Mouse (Mus musculus) midbrain, postnatal 0 days (tissue): ENCODE measurements at regions not wholly inside any gene's neighbourhood (a gene's known extent, or its start where the extent isn't known, plus 50 kb on each side); places are given as distances from the start of the nearest gene placed in this dataset.

ENCODE experiments used
- ATAC-seq: fragments of 200-750 bp; cut with Nextera tagmentation; 2 replicates; pipeline ENCODE4 v1.8.0; 2017; ENCODE audit warnings: moderate number of reproducible peaks, mild to moderate bottlenecking, moderate TSS enrichment, moderate library complexity; ENCODE audit not compliant: low FRiP score
- DNase-seq: peaks from one replicate; pipeline ENCODE4 v3.0.0-alpha.2; 2015; ENCODE audit warnings: low spot score
- H3K27ac ChIP-seq: fragments of 300-500 bp; sonication (generic); 2 replicates; pipeline ENCODE4 v1.5.1; 2014; ENCODE audit warnings: low read depth, mild to moderate bottlenecking, low read length, mixed read lengths
- H3K27me3 ChIP-seq: fragments of 300-500 bp; sonication (generic); 2 replicates; pipeline ENCODE4 v1.6.1; 2014; ENCODE audit warnings: low read length, control low read depth, mixed read lengths; ENCODE audit not compliant: insufficient read depth
- H3K36me3 ChIP-seq: fragments of 300-500 bp; sonication (generic); 2 replicates; pipeline ENCODE4 v1.6.1; 2014; ENCODE audit warnings: low read length, control low read depth, mixed read lengths; ENCODE audit not compliant: insufficient read depth
- H3K4me1 ChIP-seq: fragments of 300-500 bp; sonication (generic); 2 replicates; pipeline ENCODE4 v1.6.1; 2014; ENCODE audit warnings: mild to moderate bottlenecking, control low read depth, antibody characterized with exemption, low read length, mixed read lengths; ENCODE audit not compliant: insufficient read depth
- H3K4me2 ChIP-seq: fragments of 300-500 bp; sonication (generic); 2 replicates; pipeline ENCODE4 v1.6.1; 2014; ENCODE audit warnings: low read depth, mild to moderate bottlenecking, low read length, mixed read lengths; ENCODE audit not compliant: poor library complexity, severe bottlenecking
- H3K4me3 ChIP-seq: fragments of 300-500 bp; sonication (generic); 2 replicates; pipeline ENCODE4 v1.5.1; 2014; ENCODE audit warnings: low read depth, mild to moderate bottlenecking, low read length, moderate library complexity
- H3K9ac ChIP-seq: fragments of 300-500 bp; sonication (generic); replicated peaks from 2 replicates; pipeline ENCODE4 v1.6.1; 2014; ENCODE audit warnings: mild to moderate bottlenecking, low read length, moderate library complexity, mixed read lengths; ENCODE audit not compliant: poor library complexity, severe bottlenecking
- H3K9me3 ChIP-seq: fragments of 300-500 bp; sonication (generic); 2 replicates; pipeline ENCODE4 v1.6.1; 2016; ENCODE audit warnings: low read length, control low read depth
- CTCF ChIP-seq: IDR thresholded peaks from 2 replicates; pipeline ENCODE4 v1.5.1; 2016; ENCODE audit warnings: antibody characterized with exemption, mild to moderate bottlenecking
- WGBS: fragments of 180-500 bp; shearing (Covaris S2); extraction: QIAGEN DNeasy Blood & Tissue Kit; methylation state at CpG from one replicate; pipeline ENCODE4 v1.1.7; 2014; 5-methylcytosine and 5-hydroxymethylcytosine counted together

- no peak for DNase-seq
- Histone ChIP-seq H3K4me1 (no peaks in the 10 kb centered on the region), H3K27ac (no peak overlapping the region), H3K9ac (no peak overlapping the region), H3K36me3 (no peaks in the 10 kb centered on the region), H3K4me2 (no peak overlapping the region), H3K9me3 (no peaks in the 10 kb centered on the region), H3K4me3 (no peak overlapping the region), H3K27me3 (no peaks in the 10 kb centered on the region)
- 78% methylated on average over 2 of the region's 2 CpGs for WGBS
- no peak for ATAC-seq
- no peak for TF ChIP-seq CTCF
Observed at GRCm38 (mm10) chr4:26888514-26888913, 541.8 kb upstream of the Manea start.

GRCm38 (mm10) chr4:26879022-26879421 is 532.3 kb upstream of the Manea start:
- Histone ChIP-seq H3K4me2 (no peak overlapping the region), H3K4me1 (no peaks in the 10 kb centered on the region), H3K27me3 (no peaks in the 10 kb centered on the region), H3K9ac (no peak overlapping the region), H3K4me3 (no peak overlapping the region), H3K27ac (no peak overlapping the region), H3K9me3 (no peaks in the 10 kb centered on the region), H3K36me3 (no peaks in the 10 kb centered on the region)
- no peak for ATAC-seq
- no peak for DNase-seq
- no peak for TF ChIP-seq CTCF
- 37% methylated on average over 3 of the region's 3 CpGs for WGBS

- no peaks in the 10 kb centered on the region for H3K4me1 ChIP-seq
- ATAC-seq (no peak), DNase-seq (no peak)
- no peak overlapping the region for H3K4me3 ChIP-seq
- no peak overlapping the region for H3K4me2 ChIP-seq
- H3K9me3 ChIP-seq = no peaks in the 10 kb centered on the region
- no peak for TF ChIP-seq CTCF
- no peaks in the 10 kb centered on the region for H3K36me3 ChIP-seq
- H3K9ac ChIP-seq = no peak overlapping the region
- WGBS = 74% methylated on average over 1 of the region's 1 CpGs
- H3K27me3 ChIP-seq = no peaks in the 10 kb centered on the region
- H3K27ac ChIP-seq = no peak overlapping the region
Observed at GRCm38 (mm10) chr4:26841761-26842160, 495.1 kb upstream of the Manea start.

DNA sequence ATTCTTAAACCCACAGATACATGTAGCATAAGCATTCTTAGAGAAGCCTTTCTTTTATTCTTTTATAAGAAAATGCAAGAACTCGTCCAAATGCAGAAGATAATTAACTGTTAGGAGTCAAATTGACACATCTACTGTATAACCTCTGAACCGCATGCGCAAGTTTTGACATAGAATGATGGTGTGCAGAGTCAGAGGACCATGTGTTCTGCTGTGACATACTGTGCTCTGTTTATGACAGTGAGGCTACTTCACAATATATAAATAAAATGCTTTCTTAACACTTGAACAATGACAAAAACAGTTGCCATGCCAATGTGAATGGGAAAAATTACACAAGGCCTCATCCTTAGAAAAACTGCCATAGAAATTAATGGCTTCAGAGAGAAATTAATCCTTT is 454.1 kb upstream of the Manea start:
- no peak overlapping the region for H3K4me2 ChIP-seq
- H3K9ac ChIP-seq = no peak overlapping the region
- no peak for ATAC-seq
- no peak overlapping the region for H3K27ac ChIP-seq
- no peaks in the 10 kb centered on the region for H3K27me3 ChIP-seq
- no peak overlapping the region for H3K4me3 ChIP-seq
- no peak for DNase-seq
- no peaks in the 10 kb centered on the region for H3K36me3 ChIP-seq
- H3K4me1 ChIP-seq = no peaks in the 10 kb centered on the region
- no peak for TF ChIP-seq CTCF
- 86% methylated on average over 3 of the region's 3 CpGs for WGBS
- no peaks in the 10 kb centered on the region for H3K9me3 ChIP-seq

DNA sequence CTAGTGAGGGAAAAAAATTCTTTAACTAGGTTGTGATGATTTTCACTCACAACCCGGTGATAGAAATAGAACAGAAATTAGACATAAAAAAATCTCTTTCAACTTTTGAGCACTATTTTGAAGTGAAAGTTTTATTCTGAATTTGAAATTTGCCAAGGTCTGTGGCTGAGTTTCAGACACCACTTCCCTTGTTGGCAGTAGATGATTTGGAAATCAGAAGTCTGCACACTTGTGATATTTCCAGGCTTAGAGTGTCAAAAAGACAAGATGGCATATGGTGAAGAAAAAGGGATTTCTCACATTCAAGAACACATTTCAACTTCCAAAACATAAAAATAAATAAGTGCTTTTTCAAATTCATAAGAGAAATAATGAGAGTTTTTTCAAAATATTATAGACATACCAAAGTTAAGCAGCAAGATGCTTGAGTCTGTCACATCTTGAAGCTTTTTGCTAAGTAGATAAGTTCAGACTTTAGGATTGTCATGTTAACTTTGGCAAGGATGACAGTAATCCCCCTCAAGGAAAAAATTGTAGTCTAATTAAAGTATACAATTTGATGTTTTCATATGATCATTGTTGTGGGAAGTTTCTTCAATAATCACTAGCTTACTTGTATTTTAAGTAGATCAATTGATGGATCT is 446.6 kb upstream of the Manea start:
- Histone ChIP-seq H3K27me3 (no peaks in the 10 kb centered on the region), H3K9ac (no peak overlapping the region), H3K27ac (no peak overlapping the region), H3K9me3 (no peaks in the 10 kb centered on the region), H3K4me1 (no peaks in the 10 kb centered on the region), H3K4me2 (no peak overlapping the region), H3K36me3 (no peaks in the 10 kb centered on the region), H3K4me3 (no peak overlapping the region)
- no peak for TF ChIP-seq CTCF
- WGBS = 84% methylated on average over 1 of the region's 1 CpGs
- DNase-seq (no peak), ATAC-seq (no peak)

- Histone ChIP-seq H3K4me1 (no peaks in the 10 kb centered on the region), H3K27ac (no peak overlapping the region), H3K36me3 (no peaks in the 10 kb centered on the region), H3K27me3 (peaks cover 20% of the 10 kb centered on the region), H3K4me2 (no peak overlapping the region), H3K4me3 (no peak overlapping the region), H3K9me3 (no peaks in the 10 kb centered on the region), H3K9ac (no peak overlapping the region)
- DNase-seq (peak; percentile 2), ATAC-seq (no peak)
- WGBS = 67% methylated on average over 2 of the region's 2 CpGs
- TF ChIP-seq CTCF = no peak
Observed at GRCm38 (mm10) chr4:26767896-26768295, 421.2 kb upstream of the Manea start.
